Mouse (Mus musculus): ENCODE data around the gene Krtap9-5.

Gene Krtap9-5

DNA sequence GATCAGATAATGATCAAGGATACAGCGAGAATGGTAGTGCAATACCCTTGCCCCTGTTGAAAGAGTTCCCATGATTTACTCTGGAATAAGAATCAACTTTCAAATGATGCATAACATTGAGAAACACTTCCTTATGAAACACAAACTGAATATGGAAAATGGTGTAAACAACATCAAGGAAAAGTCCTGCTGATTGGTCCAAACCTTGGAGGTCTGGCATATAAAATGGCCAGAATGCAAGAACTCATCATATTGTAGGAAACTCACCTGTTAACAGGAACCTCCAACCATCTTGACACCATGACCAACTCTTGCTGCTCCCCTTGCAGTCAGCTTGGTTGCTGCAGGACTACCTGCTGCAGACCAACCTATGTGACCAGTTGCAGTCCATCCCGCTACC lies at the start of gene Krtap9-5:
Gene Krtap9-5 (plus strand): TSS at position 301 of the 400 bp plus-strand sequence.
- DNase-seq (ENCODE audit: low spot score in 2 of 2) = no peak

DNA sequence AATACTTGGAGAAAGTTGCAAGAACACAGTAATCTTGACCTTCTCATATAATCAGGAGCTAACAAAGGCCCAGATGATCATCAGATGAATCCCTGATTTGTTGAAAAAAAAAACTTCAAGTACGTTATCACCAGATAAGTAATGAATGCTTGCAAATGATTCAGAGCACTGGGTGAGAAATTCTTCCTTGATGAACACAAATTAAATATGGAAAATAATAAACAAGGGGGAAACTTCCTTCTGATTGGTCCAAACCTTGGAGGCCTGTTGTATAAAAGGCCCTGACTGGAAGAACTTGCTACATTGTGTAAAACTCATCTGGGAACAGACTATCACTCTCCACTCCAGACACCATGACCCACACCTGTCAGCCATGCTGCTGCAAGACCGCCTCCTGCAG lies 40.7 kb upstream of the Krtap9-5 start, which contains the start of gene Krtap31-1:
Gene Krtap31-1 (plus strand): TSS at position 301 of the 400 bp plus-strand sequence.
- no peak for DNase-seq (ENCODE audit: low spot score in 2 of 2)

DNA sequence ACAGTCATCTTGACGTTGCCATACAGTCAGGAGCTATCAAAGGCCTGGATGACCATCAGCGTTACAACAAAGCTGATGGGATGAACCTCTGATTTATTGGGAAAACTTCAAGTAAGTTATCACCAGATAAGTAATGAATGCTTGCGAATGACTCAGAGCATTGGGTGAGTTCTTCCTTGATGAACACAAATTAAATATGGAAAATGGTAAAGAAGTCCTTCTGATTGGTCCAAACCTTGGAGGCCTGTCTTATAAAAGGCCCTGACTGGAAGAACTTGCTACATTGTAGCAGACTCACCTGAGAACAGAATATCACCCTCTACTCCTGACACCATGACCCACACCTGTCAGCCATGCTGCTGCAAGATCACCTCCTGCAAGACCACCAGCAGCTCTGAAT lies 33.8 kb upstream of the Krtap9-5 start, which contains the start of gene Gm11565:
Gene Gm11565 (plus strand): TSS at position 301 of the 400 bp plus-strand sequence.
- no peak for DNase-seq (ENCODE audit: low spot score in 2 of 2)

- no peak for DNase-seq (ENCODE audit: low spot score in 2 of 2)
Measured at GRCm38 (mm10) chr11:99935991-99936390, 12.3 kb upstream of the Krtap9-5 start, which contains the start of gene Krtap31-2. Gene Krtap31-2 (plus strand): TSS chr11:99936291.

GRCm38 (mm10) chr11:99937751-99938264 lies 10.5 kb upstream of the Krtap9-5 start:
- no peak for DNase-seq (ENCODE audit: low spot score in 2 of 2)

GRCm38 (mm10) chr11:99964213-99964612 lies 15.9 kb downstream of the Krtap9-5 start:
- DNase-seq (ENCODE audit: low spot score in 2 of 2) = no peak

DNA sequence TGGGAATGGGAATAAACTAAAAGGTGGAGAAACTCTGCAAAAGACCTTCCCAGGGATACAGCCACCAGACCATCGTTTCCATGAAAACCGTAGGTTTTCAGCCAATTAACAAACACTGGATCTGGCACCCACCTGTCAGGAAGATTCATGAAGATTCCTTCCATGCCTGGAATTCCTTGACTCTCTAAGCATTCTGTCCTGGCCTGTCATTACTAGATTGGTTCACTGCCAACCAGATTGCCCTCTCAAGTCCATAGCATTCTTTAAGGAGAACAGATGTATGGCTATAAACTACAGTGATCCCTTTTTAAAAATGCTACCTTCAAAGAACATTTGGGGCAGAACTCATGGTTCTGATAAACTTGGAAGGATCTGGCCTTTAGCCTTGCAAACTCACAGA lies 17.7 kb downstream of the Krtap9-5 start:
- no peak for DNase-seq (ENCODE audit: low spot score in 2 of 2)

DNA sequence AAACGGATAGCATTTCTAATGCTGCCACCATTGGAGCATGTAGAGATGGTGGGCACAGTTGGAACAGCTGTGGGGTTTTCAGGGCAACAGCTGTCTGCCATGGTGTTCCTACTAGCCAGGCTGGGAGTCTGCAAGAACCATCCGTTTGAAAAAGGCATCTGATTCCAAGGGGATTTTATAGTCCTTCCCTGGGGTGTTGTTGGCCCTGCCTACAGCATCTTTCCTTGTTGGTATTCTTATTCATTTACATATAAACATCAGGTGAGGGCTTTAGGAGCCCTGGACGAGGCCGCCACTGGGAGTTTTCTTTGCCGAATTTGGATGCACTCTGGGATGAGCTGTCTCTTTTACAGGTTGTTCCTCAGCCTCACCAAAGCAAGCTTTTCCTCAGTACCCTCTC lies 30.7 kb downstream of the Krtap9-5 start, which contains the start of gene Krtap29-1:
Gene Krtap29-1 (minus strand): TSS at position 101 of the 400 bp plus-strand sequence.
- DNase-seq (ENCODE audit: low spot score in 2 of 2) = no peak

- DNase-seq (ENCODE audit: low spot score in 2 of 2) = no peak
Measured at GRCm38 (mm10) chr11:99982731-99983130, 34.5 kb downstream of the Krtap9-5 start.

DNA sequence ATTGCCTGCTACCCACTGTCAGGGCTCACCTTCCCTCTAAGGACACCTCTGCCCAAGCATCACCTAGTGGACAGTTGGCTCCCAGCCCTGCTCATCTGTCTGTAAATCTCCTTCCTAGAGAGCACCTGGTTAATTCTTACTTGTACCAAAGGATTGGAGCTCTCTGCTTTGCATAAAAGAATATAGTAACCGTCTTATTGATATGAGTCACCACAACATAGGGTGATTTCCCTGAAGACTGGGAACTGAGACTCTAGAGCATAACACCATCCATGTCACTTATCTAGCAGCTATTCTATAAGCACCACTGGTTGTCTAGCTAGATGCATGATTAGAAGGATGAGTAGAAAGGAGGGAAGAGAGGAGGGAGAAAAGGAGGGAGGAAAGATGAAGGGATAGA lies 35.2 kb downstream of the Krtap9-5 start:
- DNase-seq (ENCODE audit: low spot score in 2 of 2) = no peak

DNA sequence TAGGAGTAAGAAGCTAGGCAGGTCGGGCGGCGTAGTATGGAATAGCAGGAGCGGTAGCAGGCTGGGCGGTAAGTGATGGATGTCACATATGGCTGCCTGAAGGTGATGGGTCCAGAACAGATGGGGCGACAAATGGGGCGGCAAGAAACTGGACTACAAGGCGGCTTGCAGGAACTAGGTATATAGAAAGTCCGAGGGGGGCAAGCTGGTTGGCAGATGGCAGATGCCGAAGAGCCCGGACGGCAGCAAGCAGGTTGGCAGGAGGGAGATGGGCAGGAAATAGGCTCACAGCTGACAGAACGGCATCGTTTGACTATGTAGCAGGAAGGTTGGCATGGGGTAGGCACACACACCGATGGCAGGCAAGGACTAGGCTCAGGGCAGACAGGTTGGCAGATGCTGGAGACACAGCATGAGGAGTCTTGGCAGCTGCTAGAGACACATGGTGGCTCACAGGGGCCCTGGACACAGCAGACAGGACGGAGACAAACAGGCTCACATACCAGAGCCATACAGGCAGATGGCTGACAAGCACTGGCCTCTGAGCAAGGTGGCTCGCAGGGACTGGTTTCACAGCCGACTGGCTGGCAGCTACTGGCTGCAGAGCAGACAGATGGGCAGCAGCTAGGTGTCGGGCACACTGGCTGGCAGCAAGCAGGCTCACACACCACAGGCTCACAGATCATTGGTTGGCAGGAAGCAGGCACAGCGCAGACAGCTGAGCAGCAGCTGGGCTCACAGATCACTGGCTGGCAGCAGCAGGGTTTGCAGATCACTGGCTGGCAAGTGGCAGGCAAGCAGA lies 37.2 kb downstream of the Krtap9-5 start:
- DNase-seq (ENCODE audit: low spot score in 2 of 2) = no peak

- DNase-seq (ENCODE audit: low spot score in 2 of 2) = no peak
Measured at GRCm38 (mm10) chr11:99986180-99986647, 37.9 kb downstream of the Krtap9-5 start, which contains the start of gene Krtap16-1. Gene Krtap16-1 (minus strand): TSS chr11:99986597.

GRCm38 (mm10) chr11:99988530-99988929 lies 40.3 kb downstream of the Krtap9-5 start:
- no peak for DNase-seq (ENCODE audit: low spot score in 2 of 2)

GRCm38 (mm10) chr11:99989881-99990405 lies 41.7 kb downstream of the Krtap9-5 start:
- DNase-seq (ENCODE audit: low spot score in 2 of 2) = no peak

- no peak for DNase-seq (ENCODE audit: low spot score in 2 of 2)
Measured at GRCm38 (mm10) chr11:99990571-99990970, 42.3 kb downstream of the Krtap9-5 start.

- no peak for DNase-seq (ENCODE audit: low spot score in 2 of 2)
Measured at GRCm38 (mm10) chr11:99993620-99994383, 45.5 kb downstream of the Krtap9-5 start, which contains the start of gene Krtap17-1. Gene Krtap17-1 (minus strand): TSS chr11:99993994.

DNA sequence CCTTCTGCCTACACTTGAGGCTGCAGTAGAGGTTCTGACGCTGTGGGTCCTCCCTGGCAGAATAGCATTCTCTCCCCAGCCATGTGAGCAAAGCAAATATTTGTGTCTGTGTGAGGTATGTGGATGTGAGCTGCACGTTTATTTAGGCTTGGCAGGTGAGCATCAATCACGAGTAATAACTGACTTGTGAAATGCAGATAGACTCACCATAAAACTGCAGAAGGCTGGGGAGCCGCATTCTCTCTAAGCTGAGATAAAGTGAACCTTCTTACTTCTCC lies 46.0 kb downstream of the Krtap9-5 start:
- no peak for DNase-seq (ENCODE audit: low spot score in 2 of 2)

DNA sequence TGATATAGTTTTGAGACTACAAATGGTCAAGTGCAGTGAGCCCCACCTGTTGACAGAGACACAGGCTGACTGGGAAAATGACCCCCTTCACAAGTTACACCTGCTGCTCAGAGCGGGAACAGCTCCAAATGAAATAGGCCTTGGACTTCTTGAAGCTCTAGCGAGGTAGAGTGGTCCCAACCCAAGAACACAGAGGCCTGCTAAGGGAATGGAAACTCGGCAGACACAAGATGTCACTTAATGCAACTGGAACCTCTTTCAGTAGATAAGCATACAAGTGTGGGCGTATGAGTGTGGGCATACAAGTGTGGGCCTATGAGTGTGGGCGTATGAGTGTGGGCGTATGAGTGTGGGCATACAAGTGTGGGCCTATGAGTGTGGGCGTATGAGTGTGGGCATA lies 50.8 kb downstream of the Krtap9-5 start:
- no peak for DNase-seq (ENCODE audit: low spot score in 2 of 2)
